Mouse (Mus musculus) thymus, adult 2 months (tissue): ENCODE measurements around the gene Pacs2.

Experiments used
- CTCF ChIP-seq: fragments of 200-500 bp; IDR thresholded peaks from 2 replicates; pipeline ENCODE4 v1.5.1; 2012; ENCODE audit warnings: mild to moderate bottlenecking, control low read depth, low read length, moderate library complexity, borderline replicate concordance; ENCODE audit not compliant: control insufficient read depth, poor library complexity, insufficient read depth; ENCODE audit errors: extremely low read depth
- POLR2A ChIP-seq: fragments of 200-500 bp; IDR thresholded peaks from 2 replicates; pipeline ENCODE4 v1.6.1; 2012; ENCODE audit warnings: mild to moderate bottlenecking, low read length, control low read depth, moderate library complexity; ENCODE audit not compliant: control insufficient read depth, poor library complexity, insufficient read depth; ENCODE audit errors: extremely low read depth

DNA sequence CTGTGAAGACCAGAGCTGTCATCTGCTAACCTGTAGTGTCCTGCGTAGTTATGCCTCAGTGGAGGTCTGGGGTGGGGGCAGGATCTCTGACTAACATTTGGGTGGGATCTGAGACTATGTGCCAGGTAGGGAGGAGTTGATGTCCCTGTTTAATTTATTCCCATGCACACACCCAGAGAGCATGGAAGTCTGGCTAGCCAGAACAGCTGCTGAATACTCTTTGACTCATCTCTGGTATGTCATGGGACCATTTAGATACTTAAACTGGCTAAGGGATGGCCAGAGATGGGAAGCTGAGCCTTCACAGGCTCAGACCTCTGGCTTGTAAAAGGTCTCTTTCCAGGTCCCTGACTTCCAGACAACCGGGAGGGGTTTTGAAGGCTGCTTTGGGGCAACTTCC is 13.2 kb downstream of the Pacs2 start:
- TF ChIP-seq CTCF: no peak
- TF ChIP-seq POLR2A: no peak
